Mouse (Mus musculus): Measurements from ENCODE around the gene Pgd. TPM values are rescaled to one million over a fixed set of nuclear protein-coding genes. Genes with fewer than 3 reads are reported as not detected.
"Not testable (repeated sequence)": the region's sequence is repeated elsewhere in the genome, so short reads cannot be mapped to it uniquely, and the experiment has no call there.

Gene Pgd
- total RNA-seq, 2 experiments from 2014 or later = 20.7 to 22.4 TPM

GRCm38 (mm10) chr4:149144459-149144858, 22.1 kb downstream of the Pgd start:
- intact Hi-C loops (cut with DNase I; ENCODE audit: low total_unique reads) = loop anchor here (10.0 kb wide), 1 partner anchor 460 kb away; no protein-coding TSS in a partner anchor

GRCm38 (mm10) chr4:149143594-149143993, 23.0 kb downstream of the Pgd start:
- DNase-seq = no peak
- intact Hi-C loops (cut with DNase I; ENCODE audit: low total_unique reads) = loop anchor here (10.0 kb wide), 1 partner anchor 461 kb away; no protein-coding TSS in a partner anchor

More at GRCm38 (mm10) chr4:149144459-149144858, 22.1 kb downstream of the Pgd start:
- DNase-seq = peak; percentile 77

- DNase-seq = no peak
- intact Hi-C loops (cut with DNase I; ENCODE audit: low total_unique reads) = no loop called here
Observed at GRCm38 (mm10) chr4:149138515-149138914, 28.1 kb downstream of the Pgd start.

- intact Hi-C loops (cut with DNase I; ENCODE audit: low total_unique reads) = no loop called here
- peak; percentile 91 for DNase-seq
Observed at GRCm38 (mm10) chr4:149136982-149137770, 29.4 kb downstream of the Pgd start, which contains the start of gene Cenps. Gene Cenps, minus strand, starts transcription at chr4:149137629.

GRCm38 (mm10) chr4:149136116-149136850, 30.3 kb downstream of the Pgd start:
- intact Hi-C loops (cut with DNase I; ENCODE audit: low total_unique reads) = no loop called here

GRCm38 (mm10) chr4:149133395-149133794, 33.2 kb downstream of the Pgd start:
- intact Hi-C loops (cut with DNase I; ENCODE audit: low total_unique reads) = no loop called here
- DNase-seq = no peak

More at GRCm38 (mm10) chr4:149136116-149136850, 30.3 kb downstream of the Pgd start:
- DNase-seq = no peak

- no peak for DNase-seq
- intact Hi-C loops (cut with DNase I; ENCODE audit: low total_unique reads) = no loop called here
Observed at GRCm38 (mm10) chr4:149131789-149132565, 34.6 kb downstream of the Pgd start.

- intact Hi-C loops (cut with DNase I; ENCODE audit: low total_unique reads) = no loop called here
- DNase-seq = no peak
Observed at GRCm38 (mm10) chr4:149131021-149131752, 35.4 kb downstream of the Pgd start.

GRCm38 (mm10) chr4:149128467-149128866, 38.1 kb downstream of the Pgd start:
- DNase-seq = no peak

GRCm38 (mm10) chr4:149126663-149127062, 39.9 kb downstream of the Pgd start, which contains the start of gene Cort:
Gene Cort, minus strand, starts transcription at chr4:149126763.
- no peak for DNase-seq
- intact Hi-C loops (cut with DNase I; ENCODE audit: low total_unique reads) = no loop called here

More at GRCm38 (mm10) chr4:149128467-149128866, 38.1 kb downstream of the Pgd start:
- intact Hi-C loops (cut with DNase I; ENCODE audit: low total_unique reads) = no loop called here

- DNase-seq = no peak
- intact Hi-C loops (cut with DNase I; ENCODE audit: low total_unique reads) = no loop called here
Observed at GRCm38 (mm10) chr4:149126115-149126509, 40.5 kb downstream of the Pgd start.

GRCm38 (mm10) chr4:149125341-149126114, 41.0 kb downstream of the Pgd start:
- DNase-seq = no peak
- intact Hi-C loops (cut with DNase I; ENCODE audit: low total_unique reads) = no loop called here

- intact Hi-C loops (cut with DNase I; ENCODE audit: low total_unique reads) = no loop called here
- DNase-seq = no peak
Observed at GRCm38 (mm10) chr4:149123432-149123831, 43.1 kb downstream of the Pgd start.

- intact Hi-C loops (cut with DNase I; ENCODE audit: low total_unique reads); DNase-seq: not testable (repeated sequence)
Observed at GRCm38 (mm10) chr4:149119978-149120562, 46.5 kb downstream of the Pgd start.

- intact Hi-C loops (cut with DNase I; ENCODE audit: low total_unique reads) = no loop called here
- peak; percentile 90 for DNase-seq
Observed at GRCm38 (mm10) chr4:149103875-149104561, 62.6 kb downstream of the Pgd start, which contains the start of gene Dffa. Gene Dffa, plus strand, starts transcription at chr4:149104146.

GRCm38 (mm10) chr4:149101456-149101855, 65.1 kb downstream of the Pgd start:
- intact Hi-C loops (cut with DNase I; ENCODE audit: low total_unique reads) = no loop called here
- no peak for DNase-seq

- intact Hi-C loops (cut with DNase I; ENCODE audit: low total_unique reads); DNase-seq: not testable (repeated sequence)
Observed at GRCm38 (mm10) chr4:149100449-149100848, 66.1 kb downstream of the Pgd start.

Data from gastrocnemius, postnatal 14 days (tissue).